Mouse (Mus musculus): ENCODE data around the gene Med25.
A peak's percentile ranks its signal among the peaks of the same experiment; 100 is the strongest.

- TF ChIP-seq CTCF (IDR thresholded peaks at IDR 0.05; ENCODE audit: low read depth) = peak; percentile 59
- TF ChIP-seq EP300 (IDR thresholded peaks at IDR 0.05; ENCODE audit: low read depth) = no peak
Measured at GRCm38 (mm10) chr7:44898607-44899006, 6.1 kb upstream of the Med25 start.

Data from liver, embryonic 14.5 days (tissue).